Mouse (Mus musculus) activated CD4-positive, CD25-positive, alpha-beta regulatory T cell, adult 9 weeks (primary cell): ENCODE measurements around the gene Phkg1. TPM values are rescaled to one million over a fixed set of nuclear protein-coding genes. Genes with fewer than 3 reads are reported as not detected.

ENCODE experiments used
- polyA plus RNA-seq: library from polyadenylated mRNA; unstranded; fragments of 100-300 nt; shearing (Covaris generic); gene quantifications from one replicate; pipeline ENCODE4 v1.2.1, GENCODE M21; 2017

The Phkg1 gene
- 0.17 TPM for polyA plus RNA-seq

GRCm38 (mm10) chr5:129898449-129898848 is at the start of gene Phkg1:
Gene Phkg1 (minus strand): TSS chr5:129898549.

GRCm38 (mm10) chr5:129941495-129942045 is 43.2 kb upstream of the Phkg1 start, which contains the start of gene Vkorc1l1:
Gene Vkorc1l1 (plus strand): TSS chr5:129941970.

GRCm38 (mm10) chr5:129908242-129908965 is 10.1 kb upstream of the Phkg1 start, which contains the start of gene Nupr1l:
Gene Nupr1l (plus strand): TSS chr5:129908540.

GRCm38 (mm10) chr5:129895198-129896088 is 2.9 kb downstream of the Phkg1 start, which contains the start of gene Zbed5:
Gene Zbed5 (plus strand): TSS chr5:129895723.

GRCm38 (mm10) chr5:129886911-129887636 is 11.3 kb downstream of the Phkg1 start, which contains the start of gene Chchd2:
Gene Chchd2 (minus strand): TSS chr5:129887470.

GRCm38 (mm10) chr5:129846752-129847557 is 51.4 kb downstream of the Phkg1 start, which contains the start of gene Sumf2:
Gene Sumf2 (plus strand): TSS chr5:129846986.

Other genes with a start within 250 kb of the Phkg1 start
- gene Zfp11, start 228.4 kb downstream of the Phkg1 start, polyA plus RNA-seq, result 4.8 TPM
- not detected for gene Sept14, start 190.0 kb downstream of the Phkg1 start, polyA plus RNA-seq
- 117 TPM for gene Mrps17, start 183.1 kb downstream of the Phkg1 start, polyA plus RNA-seq
- 25.4 TPM for gene Nipsnap2, start 173.5 kb downstream of the Phkg1 start, polyA plus RNA-seq
- gene Psph, start 111.1 kb downstream of the Phkg1 start, polyA plus RNA-seq, result 72.7 TPM
- 23.5 TPM for gene Sumf2, start 51.6 kb downstream of the Phkg1 start, polyA plus RNA-seq
- gene Chchd2, start 11.1 kb downstream of the Phkg1 start, polyA plus RNA-seq, result 519 TPM
- 2.2 TPM for gene Zbed5, start 2.8 kb downstream of the Phkg1 start, polyA plus RNA-seq
- gene Nupr1l, start 10.0 kb upstream of the Phkg1 start, polyA plus RNA-seq, result 0.66 TPM
- gene Vkorc1l1, start 43.4 kb upstream of the Phkg1 start, polyA plus RNA-seq, result 7.3 TPM
- gene Gusb, start 104.5 kb upstream of the Phkg1 start, polyA plus RNA-seq, result 57.5 TPM
- gene Asl, start 130.7 kb upstream of the Phkg1 start, polyA plus RNA-seq, result 79.8 TPM
- gene Crcp, start 130.7 kb upstream of the Phkg1 start, polyA plus RNA-seq, result 52.4 TPM
- 1.4 TPM for gene Tpst1, start 174.8 kb upstream of the Phkg1 start, polyA plus RNA-seq
- gene Kctd7, start 246.3 kb upstream of the Phkg1 start, polyA plus RNA-seq, result 5.8 TPM